Mouse (Mus musculus) liver, embryonic 14.5 days (tissue): ENCODE data around the gene Gm17655. TPM values are rescaled to one million over a fixed set of nuclear protein-coding genes. Genes with fewer than 3 reads are reported as not detected.
"Not testable (repeated sequence)": the region's sequence is repeated elsewhere in the genome, so short reads cannot be mapped to it uniquely, and the experiment has no call there.

Experiments used
- ATAC-seq: fragments of 200-750 bp; cut with Nextera tagmentation; 2 replicates; pipeline ENCODE4 v1.8.0; 2017; ENCODE audit warnings: moderate number of reproducible peaks, mild to moderate bottlenecking, moderate library complexity; ENCODE audit not compliant: insufficient read depth
- DNase-seq, 3 experiments: peaks; one replicate each; pipeline ENCODE4 v3.0.0-alpha.2; 2012 to 2013; ENCODE audit warnings: low read depth in 3 of 3, low spot score in 3 of 3
- H3K27ac ChIP-seq: fragments of 300-500 bp; sonication (generic); 2 replicates; pipeline ENCODE4 v1.5.1; 2014; ENCODE audit warnings: moderate library complexity, mild to moderate bottlenecking, control low read depth, inconsistent platforms
- H3K27me3 ChIP-seq: fragments of 300-500 bp; sonication (generic); 2 replicates; pipeline ENCODE4 v1.6.1; 2014; ENCODE audit warnings: mild to moderate bottlenecking, low read length, moderate library complexity; ENCODE audit not compliant: control insufficient read depth, insufficient read depth
- H3K36me3 ChIP-seq: fragments of 300-500 bp; sonication (generic); replicated peaks from 2 replicates; pipeline ENCODE4 v1.6.1; 2014; ENCODE audit warnings: low read depth; ENCODE audit not compliant: control insufficient read depth, insufficient read depth
- H3K4me1 ChIP-seq, 2 experiments: fragments of 200-500 bp in 1 of 2; fragments of 300-500 bp in 1 of 2; sonication (generic) in 1 of 2; replicated peaks; 2 replicates each; pipeline ENCODE4 v1.6.1; 2012 to 2014; ENCODE audit warnings: antibody characterized with exemption in 1 of 2, inconsistent platforms in 1 of 2, low read length in 1 of 2; ENCODE audit not compliant: control insufficient read depth in 2 of 2, insufficient read depth in 2 of 2
- H3K4me2 ChIP-seq: fragments of 300-500 bp; sonication (generic); 2 replicates; pipeline ENCODE4 v1.6.1; 2014; ENCODE audit warnings: low read depth, mild to moderate bottlenecking, control low read depth, moderate library complexity
- H3K4me3 ChIP-seq, 2 experiments: fragments of 200-500 bp in 1 of 2; fragments of 300-500 bp in 1 of 2; sonication (generic) in 1 of 2; 2 replicates each; pipeline ENCODE4 v1.5.1; 2012 to 2014; ENCODE audit warnings: low read depth in 2 of 2, low read length in 2 of 2, mild to moderate bottlenecking in 2 of 2, control low read depth in 1 of 2, inconsistent platforms in 1 of 2, moderate library complexity in 1 of 2; ENCODE audit not compliant: insufficient read depth in 1 of 2
- H3K9ac ChIP-seq: fragments of 300-500 bp; sonication (generic); replicated peaks from 2 replicates; pipeline ENCODE4 v1.6.1; 2014; ENCODE audit warnings: mild to moderate bottlenecking, control low read depth, moderate library complexity
- H3K9me3 ChIP-seq: fragments of 300-500 bp; sonication (generic); 2 replicates; pipeline ENCODE4 v1.6.1; 2016; ENCODE audit warnings: low read length, mixed read lengths; ENCODE audit not compliant: control insufficient read depth
- CTCF ChIP-seq: IDR thresholded peaks from 2 replicates; pipeline ENCODE4 v1.5.1; 2016; ENCODE audit warnings: antibody characterized with exemption, low read depth, control low read depth
- EP300 ChIP-seq: IDR thresholded peaks from 2 replicates; pipeline ENCODE4 v1.6.1; 2016; ENCODE audit warnings: antibody characterized with exemption, low read depth
- WGBS: fragments of 180-500 bp; shearing (Covaris S2); extraction: QIAGEN DNeasy Blood & Tissue Kit; methylation state at CpG from one replicate; pipeline ENCODE4 v1.1.7; 2014; ENCODE audit not compliant: insufficient replicate concordance; 5-methylcytosine and 5-hydroxymethylcytosine counted together
- polyA plus RNA-seq, 2 experiments: library from polyadenylated mRNA; depleted of rRNA in 1 of 2; stranded (reverse) in 1 of 2; unstranded in 1 of 2; fragments of >200 nt; fragmentation: Nextera tagmentation in 1 of 2; extraction: Ambion mirVana in 1 of 2; gene quantifications; 2 replicates each; pipeline versions ENCODE4 v1.2.1 to v1.2.3; 2012 to 2014

Gm17655 gene
- polyA plus RNA-seq, 2 experiments: 0.59 to 2.3 TPM

DNA sequence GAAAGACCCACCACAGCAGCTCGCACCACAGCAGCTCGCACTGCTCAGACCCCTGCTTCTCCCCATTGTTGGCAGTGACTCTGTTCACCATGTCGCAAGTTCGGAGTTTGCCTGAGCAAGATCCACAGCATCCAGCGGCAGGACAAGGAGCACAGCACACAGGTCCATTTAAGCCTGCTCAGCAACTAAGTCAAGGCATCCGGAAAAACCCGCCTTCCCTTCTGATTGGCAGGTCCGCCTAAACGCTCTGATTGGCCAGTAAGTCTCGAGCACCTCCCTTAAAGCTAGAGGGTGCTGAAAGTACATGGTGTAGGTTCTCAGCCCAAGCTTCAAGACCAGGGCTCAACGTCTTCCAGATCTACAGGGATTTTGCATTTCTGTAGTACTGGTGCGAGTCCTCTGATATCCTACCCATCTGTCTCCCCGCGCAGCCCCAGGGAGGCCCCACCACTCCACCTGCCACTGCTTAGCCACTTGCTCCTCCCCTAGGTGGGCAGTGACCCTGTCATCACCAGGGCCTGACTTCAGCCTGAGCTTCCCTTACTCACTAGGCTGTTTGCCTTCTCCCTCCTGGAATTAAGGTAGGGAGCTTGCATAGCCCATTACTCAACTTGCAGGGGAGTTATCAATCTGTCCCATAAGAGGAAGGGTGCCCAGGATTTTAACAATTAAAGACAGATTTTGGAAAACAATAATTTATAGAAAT, 14.0 kb upstream of the Gm17655 start:
- TF ChIP-seq EP300: no peak
- no peak for TF ChIP-seq CTCF
- no peak overlapping the region for H3K4me2 ChIP-seq
- no peak overlapping the region for H3K9ac ChIP-seq
- 0 out of 4 replicates have a peak overlapping the region, but pooled peaks of 1 of the 2 experiments have one; percentile 6 for H3K4me3 ChIP-seq
- no peaks in the 10 kb centered on the region for H3K27me3 ChIP-seq
- no peaks in the 10 kb centered on the region for H3K9me3 ChIP-seq
- no peak for DNase-seq
- ATAC-seq: peak; percentile 63; the same call in 1 of the 2 replicates
- no peak overlapping the region for H3K27ac ChIP-seq
- H3K36me3 ChIP-seq: no peaks in the 10 kb centered on the region
- 50% methylated on average over 14 of the region's 14 CpGs for WGBS
- no peaks in the 10 kb centered on the region for H3K4me1 ChIP-seq

DNA sequence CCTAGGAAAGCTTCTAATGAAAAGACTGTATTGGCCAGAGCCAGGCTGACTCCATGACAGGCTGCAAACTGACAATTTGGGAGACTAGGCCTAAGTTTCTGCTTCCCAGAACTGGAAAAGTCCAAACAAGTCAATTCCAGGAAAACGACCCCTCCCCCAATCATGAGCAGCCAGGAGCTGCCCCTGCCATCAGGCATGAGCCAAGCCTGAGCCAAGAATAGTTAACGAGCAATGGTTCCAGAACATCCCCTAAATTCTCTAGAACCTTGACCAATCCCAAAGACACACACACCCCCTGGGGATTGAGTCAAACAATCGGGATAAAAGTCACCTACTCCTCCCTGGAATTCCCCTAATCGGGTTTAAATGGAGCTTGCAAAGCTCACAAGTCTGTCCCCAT, 10.6 kb upstream of the Gm17655 start:
- Histone ChIP-seq H3K27ac (no peak overlapping the region), H3K4me2 (no peak overlapping the region), H3K9me3 (peaks cover 6% of the 10 kb centered on the region), H3K4me3 (no peak overlapping the region), H3K9ac (no peak overlapping the region), H3K4me1 (no peaks in the 10 kb centered on the region), H3K27me3 (no peaks in the 10 kb centered on the region), H3K36me3 (peaks cover 2% of the 10 kb centered on the region; the same call in 1 of the 2 replicates)
- ATAC-seq: no peak
- no peak for DNase-seq
- TF ChIP-seq CTCF (no peak), EP300 (no peak)
- 67% methylated on average over 4 of the region's 4 CpGs for WGBS

DNA sequence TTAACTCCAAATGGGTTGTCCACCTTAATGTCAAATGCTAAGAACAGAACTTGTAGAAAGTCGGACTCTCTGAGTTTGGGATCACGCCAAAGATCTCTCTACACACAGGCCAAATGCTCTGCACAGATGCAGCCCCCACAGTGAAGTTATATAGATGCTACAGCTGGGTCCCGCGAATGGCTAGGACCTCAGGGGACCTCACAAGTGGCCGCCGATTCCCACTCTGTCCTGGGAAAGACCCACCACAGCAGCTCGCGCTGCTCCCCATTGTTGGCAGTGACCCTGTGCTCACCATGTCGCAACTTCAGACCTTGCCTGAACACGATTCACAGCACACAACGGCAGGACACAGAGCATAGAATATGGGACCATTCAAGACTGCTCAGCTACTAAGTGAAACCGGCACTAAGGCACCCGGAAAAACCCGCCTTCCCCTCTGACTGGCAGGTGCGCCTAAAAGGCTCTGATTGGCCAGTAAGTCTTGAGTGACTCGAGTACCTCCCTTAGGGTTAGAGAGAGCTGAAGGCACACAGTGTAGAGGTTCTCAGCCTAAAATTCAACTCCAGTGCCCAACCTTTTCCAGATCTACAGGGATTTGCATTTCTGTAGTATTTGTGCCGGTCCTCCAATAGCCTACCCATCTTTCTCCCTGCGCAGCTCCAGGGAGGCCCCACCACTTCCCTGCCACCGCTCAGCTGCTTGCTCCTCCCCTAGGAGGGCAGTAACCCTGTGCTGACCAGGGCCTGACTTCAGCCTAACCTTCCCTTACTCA, 14.5 kb downstream of the Gm17655 start:
- peak overlapping the region; percentile 90 for H3K9ac ChIP-seq
- H3K27ac ChIP-seq: no peak overlapping the region
- DNase-seq (peak; percentile 66 to 75 (median 69)), ATAC-seq (peak; percentile 99)
- TF ChIP-seq EP300 (no peak), CTCF (no peak)
- H3K9me3 ChIP-seq: no peaks in the 10 kb centered on the region
- peaks cover 0 to 2% of the 10 kb centered on the region in 2 experiments; a peak in 1 of 4 replicates for H3K4me1 ChIP-seq
- 1% methylated on average over 19 of the region's 19 CpGs for WGBS
- no peaks in the 10 kb centered on the region for H3K27me3 ChIP-seq
- H3K4me2 ChIP-seq: peak overlapping the region; percentile 68
- no peaks in the 10 kb centered on the region for H3K36me3 ChIP-seq
- H3K4me3 ChIP-seq: peak overlapping the region; percentile 74 to 84

GRCm38 (mm10) chr5:110023694-110024427, 48.5 kb downstream of the Gm17655 start:
- H3K4me1 ChIP-seq, H3K36me3 ChIP-seq, H3K27me3 ChIP-seq, H3K9ac ChIP-seq, H3K9me3 ChIP-seq, DNase-seq, H3K4me3 ChIP-seq, H3K27ac ChIP-seq: not testable (repeated sequence)
- peak; percentile 58 for TF ChIP-seq CTCF
- H3K4me2 ChIP-seq: peak overlapping the region; percentile 30
- WGBS: 32% methylated on average over 8 of the region's 8 CpGs
- ATAC-seq: peak; percentile 58; the same call in 1 of the 2 replicates

DNA sequence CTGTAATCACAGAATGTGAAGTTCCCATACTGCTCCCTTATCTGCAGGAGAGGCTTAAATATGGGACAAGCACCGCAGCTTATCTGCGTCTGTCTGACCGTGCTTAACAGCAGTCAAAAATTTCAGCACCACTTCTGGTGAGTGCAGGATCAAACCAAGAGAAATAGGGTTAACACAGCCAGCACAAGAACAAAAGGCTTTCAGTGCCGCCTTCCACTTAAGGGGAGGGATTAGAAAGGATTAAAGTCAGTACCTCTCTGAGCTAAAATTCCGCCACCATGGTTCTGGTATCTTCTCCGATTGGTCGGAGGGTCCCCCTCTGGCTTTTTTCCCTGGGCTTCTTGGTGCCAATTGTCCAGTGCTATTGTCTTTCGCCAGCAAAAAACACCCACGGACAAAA, 49.0 kb downstream of the Gm17655 start:
- Histone ChIP-seq H3K27me3 (no peaks in the 10 kb centered on the region), H3K4me1 (no peaks in the 10 kb centered on the region), H3K27ac (no peak overlapping the region), H3K4me2 (peak overlapping the region; percentile 30), H3K9ac (no peak overlapping the region), H3K4me3 (no peak overlapping the region), H3K9me3 (no peaks in the 10 kb centered on the region), H3K36me3 (no peaks in the 10 kb centered on the region)
- DNase-seq (no peak), ATAC-seq (peak; percentile 60; the same call in 1 of the 2 replicates)
- TF ChIP-seq EP300 (no peak), CTCF (no peak)
- 42% methylated on average over 9 of the region's 9 CpGs for WGBS
